Mouse (Mus musculus) forebrain, embryonic 10.5 days (tissue): ENCODE results near the gene Ppp4r2. TPM values are rescaled to one million over a fixed set of nuclear protein-coding genes. Genes with fewer than 3 reads are reported as not detected.
A peak's percentile ranks its signal among the peaks of the same experiment; 100 is the strongest.

Experiments
- DNase-seq: peaks from one replicate; pipeline ENCODE4 v3.0.0-alpha.2; 2017; ENCODE audit warnings: low spot score; ENCODE audit errors: extremely low spot score
- H3K27ac ChIP-seq: fragments of 300-500 bp; sonication (generic); 2 replicates; pipeline ENCODE4 v1.5.1; 2016; ENCODE audit warnings: mild to moderate bottlenecking
- H3K27me3 ChIP-seq: fragments of 300-500 bp; sonication (generic); 2 replicates; pipeline ENCODE4 v1.6.1; 2016; ENCODE audit warnings: mild to moderate bottlenecking; ENCODE audit not compliant: poor library complexity, severe bottlenecking
- H3K36me3 ChIP-seq: fragments of 300-500 bp; sonication (generic); replicated peaks from 2 replicates; pipeline ENCODE4 v1.6.1; 2016; ENCODE audit warnings: mild to moderate bottlenecking, moderate library complexity
- H3K4me1 ChIP-seq: fragments of 300-500 bp; sonication (generic); 2 replicates; pipeline ENCODE4 v1.6.1; 2016
- H3K4me3 ChIP-seq: fragments of 300-500 bp; sonication (generic); 2 replicates; pipeline ENCODE4 v1.5.1; 2016; ENCODE audit warnings: mild to moderate bottlenecking, moderate library complexity
- H3K9me3 ChIP-seq: fragments of 300-500 bp; sonication (generic); 2 replicates; pipeline ENCODE4 v1.6.1; 2016; ENCODE audit warnings: mild to moderate bottlenecking, moderate library complexity
- WGBS: fragments of 180-500 bp; shearing (Covaris S2); methylation state at CpG from one replicate; pipeline ENCODE4 v1.1.7; 2016; 5-methylcytosine and 5-hydroxymethylcytosine counted together
- polyA plus RNA-seq: library from polyadenylated mRNA; unstranded; fragments of >200 nt; fragmentation: Nextera tagmentation; extraction: Ambion mirVana; gene quantifications from 2 replicates; pipeline ENCODE4 v1.2.1, GENCODE M21; 2016

Ppp4r2 gene
- 24.4 and 24.7 TPM in 2 replicates for polyA plus RNA-seq

DNA sequence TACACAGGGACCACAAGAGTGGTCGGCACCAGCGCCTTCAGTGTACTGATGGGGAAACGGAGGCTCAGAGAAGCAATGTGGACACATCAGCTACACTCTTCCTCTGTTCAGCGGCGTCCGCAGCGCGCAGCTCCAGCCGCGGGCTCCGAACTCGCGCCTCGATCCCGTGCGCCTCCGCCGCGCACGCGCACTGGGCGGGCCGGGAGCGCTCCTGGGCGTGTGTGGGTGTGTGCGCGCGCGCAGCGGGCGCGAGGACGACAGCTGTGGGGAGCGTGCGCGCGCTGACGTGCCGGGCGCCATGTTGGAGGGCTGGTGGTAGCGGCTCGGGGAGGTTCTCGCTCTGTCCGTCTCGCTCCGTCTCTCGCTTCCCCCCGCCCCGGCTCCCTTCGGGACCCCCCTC, at the start of gene Ppp4r2:
TSS of gene Ppp4r2 (plus strand) at position 268 of the 400 bp plus-strand sequence.
- no peaks in the 10 kb centered on the region for H3K9me3 ChIP-seq
- H3K36me3 ChIP-seq: peaks cover 39% of the 10 kb centered on the region
- under 1% methylated on average over 47 of the region's 50 CpGs for WGBS
- peak within 1 kb of the TSS; percentile 90 for H3K4me3 ChIP-seq
- peaks cover 27% of the 10 kb centered on the region for H3K4me1 ChIP-seq
- no peaks in the 10 kb centered on the region for H3K27me3 ChIP-seq
- peak; percentile 86 for DNase-seq
- peak within 1 kb of the TSS; percentile 98 for H3K27ac ChIP-seq

DNA sequence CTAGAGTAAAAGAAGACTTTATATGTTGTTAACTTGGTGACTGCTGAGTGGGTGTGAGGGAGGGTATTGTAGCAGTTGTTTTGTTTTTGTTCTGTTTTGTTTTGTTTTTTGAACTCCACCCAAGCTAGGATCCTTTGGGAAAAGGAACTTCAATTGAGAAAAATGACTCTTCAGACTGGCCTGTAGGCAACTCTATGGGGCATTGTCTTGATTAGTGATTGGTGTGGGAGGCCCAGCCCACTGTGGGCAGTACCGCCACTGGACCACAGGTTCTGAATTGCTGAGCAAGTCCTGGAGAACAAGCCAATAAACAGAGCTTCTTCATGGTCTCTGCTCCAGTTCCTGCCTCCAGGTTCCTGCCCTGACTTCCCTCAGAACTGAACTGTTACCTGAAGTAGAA, 45.7 kb upstream of the Ppp4r2 start:
- no peak overlapping the region for H3K4me3 ChIP-seq
- H3K27me3 ChIP-seq: no peaks in the 10 kb centered on the region
- no peaks in the 10 kb centered on the region; the same call in 1 of the 2 replicates for H3K4me1 ChIP-seq
- no peak overlapping the region for H3K27ac ChIP-seq
- H3K9me3 ChIP-seq: no peaks in the 10 kb centered on the region; the same call in 1 of the 2 replicates
- no peak for DNase-seq
- 93% methylated on average over 1 of the region's 1 CpGs for WGBS
- no peaks in the 10 kb centered on the region for H3K36me3 ChIP-seq

DNA sequence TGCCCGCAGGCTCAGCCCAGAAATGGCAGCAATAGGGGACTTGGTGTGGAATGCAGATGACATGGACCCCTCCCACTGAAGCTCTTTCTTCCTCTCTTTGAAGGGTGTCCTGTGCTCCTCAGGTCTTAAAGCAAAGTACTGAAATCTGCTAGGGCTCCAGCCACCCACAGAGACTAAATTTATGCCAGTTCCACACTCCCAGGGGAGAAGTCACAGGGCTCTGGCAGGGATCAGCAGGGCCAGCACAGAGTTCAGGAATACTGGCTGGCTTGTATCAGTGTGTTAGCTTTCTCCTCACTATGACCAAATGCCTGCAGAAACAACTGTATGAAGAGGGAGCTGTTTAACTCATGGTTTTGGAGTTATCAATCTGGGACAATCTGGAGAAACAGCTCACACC, 44.3 kb upstream of the Ppp4r2 start:
- H3K4me1 ChIP-seq: no peaks in the 10 kb centered on the region; the same call in 1 of the 2 replicates
- H3K4me3 ChIP-seq: no peak overlapping the region
- WGBS: 95% methylated on average over 1 of the region's 1 CpGs
- no peaks in the 10 kb centered on the region for H3K27me3 ChIP-seq
- H3K36me3 ChIP-seq: no peaks in the 10 kb centered on the region
- no peak for DNase-seq
- no peak overlapping the region for H3K27ac ChIP-seq
- no peaks in the 10 kb centered on the region; the same call in 1 of the 2 replicates for H3K9me3 ChIP-seq

DNA sequence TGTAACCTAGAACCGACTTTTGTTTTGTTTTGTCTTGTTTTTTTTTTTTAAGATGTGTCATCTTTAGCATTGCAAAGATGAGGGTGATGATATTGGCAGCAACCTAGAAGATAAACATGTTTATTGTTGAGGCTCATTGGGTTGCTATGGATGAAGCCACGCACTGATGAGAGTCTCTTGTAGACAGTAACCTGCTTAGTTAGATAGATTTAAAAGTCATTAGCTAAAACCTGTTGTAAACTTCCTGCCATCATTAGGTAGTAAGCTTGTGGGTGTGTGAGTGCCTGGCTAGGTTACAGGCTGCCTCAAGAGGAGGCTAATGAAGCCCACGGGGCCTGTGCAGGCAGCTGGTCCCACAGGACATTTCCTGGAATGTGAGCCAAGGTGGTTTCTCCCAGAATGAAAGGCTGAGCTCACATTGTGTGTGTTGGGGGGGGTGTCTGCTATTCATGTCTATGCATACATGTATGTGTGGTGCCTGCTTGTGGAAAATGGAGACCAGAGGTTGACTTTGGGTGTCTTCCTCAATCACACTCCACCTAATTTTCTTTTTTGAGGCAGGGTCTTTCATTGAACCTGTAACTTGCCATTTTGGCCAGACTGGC, 41.3 kb upstream of the Ppp4r2 start:
- H3K27me3 ChIP-seq: no peaks in the 10 kb centered on the region
- 85% methylated on average over 3 of the region's 3 CpGs for WGBS

DNA sequence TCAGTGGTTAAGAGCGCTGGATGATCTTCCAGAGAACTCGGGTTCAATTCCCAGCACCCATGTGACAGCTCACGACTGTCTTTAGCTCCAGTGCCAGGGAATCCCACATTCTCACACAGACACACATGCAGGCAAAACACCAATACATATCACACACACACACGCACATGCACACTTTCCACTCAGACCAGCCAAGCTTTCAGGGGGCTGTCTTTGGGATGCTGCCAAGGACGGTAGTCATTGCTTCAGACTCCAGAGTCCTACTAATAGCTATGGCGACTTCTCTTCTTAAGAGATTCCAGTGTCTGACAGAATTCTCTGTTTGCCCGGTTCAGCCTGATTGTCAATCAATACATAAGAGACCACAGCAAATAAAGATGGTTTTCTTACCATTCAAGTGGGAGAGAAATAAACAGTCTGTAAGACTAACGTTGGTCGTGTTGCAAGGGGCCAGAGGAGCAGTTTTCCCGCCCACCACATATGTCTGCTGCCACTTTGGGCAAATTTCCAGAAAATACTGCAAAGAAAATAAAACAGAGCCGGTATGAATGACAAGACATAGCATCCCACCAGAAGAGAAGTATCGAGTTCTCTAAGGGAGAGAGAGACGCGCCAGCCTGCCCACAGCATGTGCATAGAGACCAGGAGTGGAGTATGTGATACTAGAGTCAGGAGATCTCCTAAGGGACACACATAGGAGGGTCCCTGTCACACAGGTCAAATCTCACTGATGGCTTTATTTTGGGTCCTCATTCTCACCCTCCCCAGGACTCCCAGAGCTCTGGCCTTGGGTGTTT, 40.3 kb upstream of the Ppp4r2 start:
- no peaks in the 10 kb centered on the region for H3K9me3 ChIP-seq
- 94% methylated on average over 14 of the region's 14 CpGs for WGBS
- DNase-seq: no peak
- H3K27ac ChIP-seq: no peak overlapping the region
- H3K27me3 ChIP-seq: no peaks in the 10 kb centered on the region
- H3K4me1 ChIP-seq: no peaks in the 10 kb centered on the region
- no peak overlapping the region for H3K4me3 ChIP-seq
- H3K36me3 ChIP-seq: no peaks in the 10 kb centered on the region

More for the DNA sequence above, 41.3 kb upstream of the Ppp4r2 start:
- Histone ChIP-seq H3K36me3 (no peaks in the 10 kb centered on the region), H3K4me1 (no peaks in the 10 kb centered on the region), H3K9me3 (no peaks in the 10 kb centered on the region), H3K4me3 (no peak overlapping the region), H3K27ac (no peak overlapping the region)
- DNase-seq: no peak

DNA sequence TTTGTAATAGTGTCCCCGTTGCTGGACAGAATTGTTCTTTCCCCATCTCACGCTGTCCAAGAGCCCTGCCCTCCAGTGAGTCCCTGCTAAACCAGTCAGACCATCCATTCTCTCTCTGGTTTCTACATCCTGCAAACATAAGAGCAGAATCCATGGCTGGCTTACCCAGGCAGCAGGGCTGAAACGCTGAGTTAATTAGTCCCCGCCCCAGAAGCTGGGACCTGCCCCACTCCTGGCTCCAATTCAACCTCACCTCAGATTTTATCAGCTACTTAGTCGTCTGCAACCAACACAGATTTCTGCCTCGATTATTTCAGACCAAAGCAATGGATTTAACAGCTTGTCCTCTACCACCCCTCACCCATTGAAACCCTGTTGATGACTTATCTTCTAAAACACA, 37.6 kb upstream of the Ppp4r2 start:
- Histone ChIP-seq H3K4me3 (no peak overlapping the region), H3K27ac (no peak overlapping the region), H3K36me3 (no peaks in the 10 kb centered on the region), H3K9me3 (no peaks in the 10 kb centered on the region), H3K27me3 (no peaks in the 10 kb centered on the region), H3K4me1 (no peaks in the 10 kb centered on the region)
- DNase-seq: no peak
- WGBS: 52% methylated on average over 6 of the region's 6 CpGs

DNA sequence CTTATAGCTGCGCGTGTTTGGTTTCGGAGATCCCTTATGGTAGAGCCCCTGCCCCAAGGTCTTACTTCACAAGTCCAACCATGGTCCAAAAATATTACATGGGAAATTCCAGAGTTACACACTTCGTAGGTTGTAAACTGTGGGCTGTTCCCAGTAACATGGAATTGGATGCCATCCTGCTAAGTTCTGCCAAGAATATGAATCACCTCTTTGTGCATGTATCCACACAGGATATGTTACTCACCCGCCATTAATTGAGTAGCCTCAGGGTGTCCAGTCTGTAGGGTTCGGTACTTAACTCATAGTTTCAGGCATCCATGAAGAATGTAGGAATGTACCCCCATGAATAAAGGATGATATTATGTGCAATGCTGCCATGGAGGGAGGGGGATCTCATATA, 34.1 kb upstream of the Ppp4r2 start:
- H3K36me3 ChIP-seq: no peaks in the 10 kb centered on the region
- H3K9me3 ChIP-seq: no peaks in the 10 kb centered on the region
- H3K27me3 ChIP-seq: no peaks in the 10 kb centered on the region
- WGBS: 90% methylated on average over 6 of the region's 6 CpGs
- H3K4me3 ChIP-seq: no peak overlapping the region
- no peak overlapping the region for H3K27ac ChIP-seq
- DNase-seq: no peak
- no peaks in the 10 kb centered on the region for H3K4me1 ChIP-seq

DNA sequence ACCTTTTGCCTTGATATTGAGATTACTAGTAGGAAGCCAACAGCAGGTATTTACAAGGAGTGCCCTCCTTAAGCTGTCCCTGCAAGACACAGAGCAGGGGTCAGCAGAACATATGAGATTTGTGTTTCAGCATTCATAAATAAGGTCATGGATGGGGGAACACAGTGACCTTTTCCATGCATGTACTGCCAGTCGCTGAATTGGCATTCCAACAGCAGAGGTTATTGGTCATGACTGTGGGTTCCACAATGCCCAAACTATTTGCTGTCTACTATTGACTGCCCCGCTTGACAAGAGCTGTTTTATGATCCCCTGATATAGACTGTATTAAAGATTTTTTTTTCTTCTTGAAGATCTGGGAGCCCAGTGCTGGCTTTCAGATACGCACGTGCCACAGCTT, 33.7 kb upstream of the Ppp4r2 start:
- 98% methylated on average over 4 of the region's 4 CpGs for WGBS
- no peaks in the 10 kb centered on the region for H3K36me3 ChIP-seq
- no peak overlapping the region for H3K4me3 ChIP-seq
- DNase-seq: no peak
- no peak overlapping the region for H3K27ac ChIP-seq
- no peaks in the 10 kb centered on the region for H3K27me3 ChIP-seq
- H3K4me1 ChIP-seq: no peaks in the 10 kb centered on the region
- H3K9me3 ChIP-seq: no peaks in the 10 kb centered on the region

DNA sequence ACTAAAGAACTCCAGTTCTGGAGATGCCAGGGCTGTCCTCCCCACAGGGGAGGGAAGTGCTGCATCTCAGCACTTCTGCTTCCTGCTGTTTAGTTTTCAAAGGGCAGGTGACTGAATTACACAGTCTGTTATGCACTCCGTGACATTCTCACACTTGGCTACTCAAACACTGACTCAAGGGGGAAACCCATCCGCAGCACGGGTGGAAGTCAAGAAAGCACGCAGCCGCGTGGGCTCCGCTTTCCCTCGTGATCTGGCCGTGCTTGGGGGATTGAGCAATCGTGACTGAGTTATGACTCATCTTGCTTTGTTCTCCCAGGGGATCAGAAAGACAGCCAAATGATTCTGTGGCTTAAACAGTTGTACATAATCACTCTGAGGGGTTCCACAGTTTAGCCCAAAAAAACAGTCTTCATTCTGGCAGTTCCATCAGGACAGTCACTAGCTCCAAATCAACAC, 32.9 kb upstream of the Ppp4r2 start:
- 86% methylated on average over 10 of the region's 10 CpGs for WGBS
- Histone ChIP-seq H3K9me3 (no peaks in the 10 kb centered on the region), H3K27me3 (no peaks in the 10 kb centered on the region), H3K36me3 (no peaks in the 10 kb centered on the region), H3K27ac (no peak overlapping the region), H3K4me3 (no peak overlapping the region), H3K4me1 (no peaks in the 10 kb centered on the region)
- no peak for DNase-seq

DNA sequence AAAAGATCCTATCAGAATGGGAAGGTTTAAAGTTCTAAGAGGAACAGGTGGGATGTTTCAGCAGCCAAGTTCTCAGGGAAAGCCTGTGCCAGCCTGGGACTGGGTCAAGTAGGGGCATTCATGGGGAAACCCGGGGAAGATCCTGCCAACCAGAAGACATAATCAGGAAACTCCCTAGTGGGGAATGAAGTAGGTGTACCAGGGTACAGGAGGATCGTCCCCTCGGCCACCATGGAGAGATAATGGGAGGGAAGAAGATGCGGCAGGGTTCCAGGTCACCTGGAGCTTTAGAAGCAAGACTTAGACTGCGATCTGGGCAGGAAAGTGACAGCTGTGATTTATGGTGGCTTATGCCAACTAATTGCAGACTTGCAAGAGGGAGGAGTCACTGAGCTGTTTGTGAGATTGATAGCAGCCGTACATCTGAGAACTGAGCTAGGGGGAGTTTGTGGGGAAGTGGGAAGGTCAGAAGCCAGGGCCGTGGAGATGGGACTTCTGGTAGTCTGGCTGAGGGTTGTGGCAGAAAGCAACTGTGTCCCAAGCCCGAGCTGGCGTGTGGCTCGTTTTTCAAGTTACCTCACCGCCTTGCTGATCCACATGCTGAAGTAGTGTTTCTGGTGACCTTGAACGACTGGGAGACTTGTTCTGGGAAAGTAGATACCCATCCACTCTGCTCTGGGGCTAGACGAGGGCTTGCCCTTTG, 30.9 kb upstream of the Ppp4r2 start:
- Histone ChIP-seq H3K4me1 (no peaks in the 10 kb centered on the region), H3K36me3 (no peaks in the 10 kb centered on the region), H3K4me3 (no peak overlapping the region), H3K9me3 (no peaks in the 10 kb centered on the region), H3K27ac (no peak overlapping the region), H3K27me3 (no peaks in the 10 kb centered on the region)
- 81% methylated on average over 13 of the region's 13 CpGs for WGBS
- no peak for DNase-seq

DNA sequence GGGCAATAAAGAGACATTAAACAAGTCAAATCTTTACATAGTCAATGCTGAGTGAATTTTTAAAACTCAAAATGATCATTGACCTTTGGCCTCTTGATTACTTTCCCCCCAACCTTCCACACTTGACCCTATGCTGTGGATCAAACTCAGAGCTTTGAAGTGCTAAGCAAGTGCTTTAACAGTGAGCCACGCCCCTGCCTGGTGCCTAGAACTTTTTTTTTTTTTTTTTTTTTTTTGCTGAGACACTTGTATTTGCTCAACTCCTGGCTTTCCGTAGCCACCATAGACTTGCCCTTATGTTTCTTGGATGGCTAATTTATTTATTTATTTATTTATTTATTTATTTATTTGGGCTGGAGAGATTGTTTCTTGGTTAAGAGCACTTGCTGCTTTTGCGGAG, 30.2 kb upstream of the Ppp4r2 start:
- Histone ChIP-seq H3K36me3 (no peaks in the 10 kb centered on the region), H3K27me3 (no peaks in the 10 kb centered on the region), H3K4me1 (no peaks in the 10 kb centered on the region), H3K4me3 (no peak overlapping the region), H3K9me3 (no peaks in the 10 kb centered on the region), H3K27ac (no peak overlapping the region)
- 88% methylated on average over 3 of the region's 3 CpGs for WGBS
- no peak for DNase-seq

DNA sequence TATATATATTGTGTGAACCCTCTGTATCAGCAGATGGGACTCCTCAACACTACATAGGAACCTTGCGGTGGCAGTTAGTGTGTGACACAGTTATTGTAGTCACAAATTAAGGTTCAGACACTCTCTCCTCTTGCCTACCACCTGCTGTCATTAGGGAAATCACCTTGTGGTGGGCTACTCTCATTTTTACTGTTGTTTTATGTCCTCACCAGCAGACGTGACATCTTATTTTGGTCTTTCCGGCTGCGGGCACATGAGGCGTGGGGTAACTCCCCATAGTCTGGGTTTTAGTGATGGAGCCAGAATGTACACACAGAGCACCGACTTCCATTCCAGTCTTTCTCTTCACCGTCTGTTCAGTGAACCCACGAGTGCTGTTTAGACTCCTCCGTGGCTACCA, 26.2 kb upstream of the Ppp4r2 start:
- Histone ChIP-seq H3K27ac (no peak overlapping the region), H3K27me3 (no peaks in the 10 kb centered on the region)
- 95% methylated on average over 9 of the region's 9 CpGs for WGBS

DNA sequence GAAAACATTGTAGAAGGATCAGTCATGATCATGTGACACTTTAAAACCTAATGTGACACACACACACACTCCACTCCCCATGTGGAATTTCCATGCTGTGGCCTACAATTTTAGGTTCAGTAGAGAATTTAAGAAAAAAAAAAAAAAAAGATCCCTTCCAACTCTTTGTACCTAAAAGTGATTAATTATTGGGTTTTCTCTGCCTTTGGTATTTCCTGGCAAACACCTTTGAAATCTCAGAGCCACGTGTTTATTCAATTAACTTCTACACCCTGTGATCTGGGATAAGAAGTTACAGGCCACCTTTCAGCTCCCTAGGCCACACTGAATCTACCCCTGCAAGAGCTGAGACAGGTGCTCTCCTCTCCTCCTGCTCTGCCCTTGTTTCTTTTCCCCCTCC, 25.7 kb upstream of the Ppp4r2 start:
- no peak for DNase-seq
- 58% methylated on average over 1 of the region's 1 CpGs for WGBS
- Histone ChIP-seq H3K27ac (no peak overlapping the region), H3K27me3 (no peaks in the 10 kb centered on the region), H3K4me1 (no peaks in the 10 kb centered on the region), H3K36me3 (no peaks in the 10 kb centered on the region), H3K4me3 (no peak overlapping the region), H3K9me3 (no peaks in the 10 kb centered on the region)

More for the DNA sequence above, 26.2 kb upstream of the Ppp4r2 start:
- no peak for DNase-seq
- no peaks in the 10 kb centered on the region for H3K9me3 ChIP-seq
- H3K36me3 ChIP-seq: no peaks in the 10 kb centered on the region
- no peak overlapping the region for H3K4me3 ChIP-seq
- no peaks in the 10 kb centered on the region for H3K4me1 ChIP-seq
